Mouse (Mus musculus) ES-E14 (cell line): Measurements from ENCODE around the gene Rab14. TPM values are rescaled to one million over a fixed set of nuclear protein-coding genes. Genes with fewer than 3 reads are reported as not detected.

Source experiments
- DNase-seq: peaks from one replicate; pipeline ENCODE4 v3.0.0-alpha.2; 2013; ENCODE audit warnings: low read depth, low spot score
- H3K27ac ChIP-seq: 2 replicates; pipeline ENCODE4 v1.5.1; 2012; ENCODE audit warnings: low read depth, mild to moderate bottlenecking, low read length, moderate library complexity, mixed read lengths; ENCODE audit not compliant: poor library complexity, insufficient read depth, severe bottlenecking
- H3K36me3 ChIP-seq: 2 replicates; pipeline ENCODE4 v1.6.1; 2012; ENCODE audit warnings: mild to moderate bottlenecking, low read length, moderate library complexity, mixed read lengths; ENCODE audit not compliant: control insufficient read depth, poor library complexity, insufficient read depth, severe bottlenecking
- H3K4me1 ChIP-seq, 2 experiments: fragments of 150-350 bp in 1 of 2; sonication (generic) in 1 of 2; 2 replicates each; pipeline ENCODE4 v1.6.1; 2012; ENCODE audit warnings: low read length in 2 of 2, mild to moderate bottlenecking in 1 of 2, mixed read lengths in 1 of 2; ENCODE audit not compliant: control insufficient read depth in 2 of 2, insufficient read depth in 2 of 2, poor library complexity in 1 of 2
- H3K4me3 ChIP-seq, 2 experiments: fragments of 150-350 bp in 1 of 2; sonication (generic) in 1 of 2; 2 replicates each; pipeline ENCODE4 v1.5.1; 2012; ENCODE audit warnings: low read length in 2 of 2, low read depth in 1 of 2, mild to moderate bottlenecking in 1 of 2, mixed read lengths in 1 of 2; ENCODE audit not compliant: insufficient read depth in 1 of 2, poor library complexity in 1 of 2, severe bottlenecking in 1 of 2
- H3K9ac ChIP-seq: 2 replicates; pipeline ENCODE4 v1.6.1; 2012; ENCODE audit warnings: low read depth, mild to moderate bottlenecking, low read length, mixed read lengths; ENCODE audit not compliant: poor library complexity, insufficient read depth, severe bottlenecking
- H3K9me3 ChIP-seq: fragments of 150-350 bp; sonication (generic); 2 replicates; pipeline ENCODE4 v1.6.1; 2012; ENCODE audit warnings: low read depth, mild to moderate bottlenecking, low read length; ENCODE audit not compliant: control insufficient read depth, insufficient read depth
- CHD2 ChIP-seq: IDR thresholded peaks from 2 replicates; pipeline ENCODE4 v1.6.1; 2014; ENCODE audit warnings: mild to moderate bottlenecking, low read depth, low read length, inconsistent platforms
- HCFC1 ChIP-seq: IDR thresholded peaks from 2 replicates; pipeline ENCODE4 v1.6.1; 2012; ENCODE audit warnings: low read length, inconsistent platforms, borderline replicate concordance; ENCODE audit not compliant: insufficient read depth
- MAFK ChIP-seq: IDR thresholded peaks from 2 replicates; pipeline ENCODE4 v1.6.1; 2014; ENCODE audit warnings: mild to moderate bottlenecking, low read depth, low read length, inconsistent platforms; ENCODE audit not compliant: insufficient read depth
- ZC3H11A ChIP-seq: IDR thresholded peaks from 2 replicates; pipeline ENCODE4 v1.6.1; 2012; ENCODE audit warnings: low read depth, mild to moderate bottlenecking, inconsistent platforms, low read length, borderline replicate concordance
- ZNF384 ChIP-seq: IDR thresholded peaks from 2 replicates; pipeline ENCODE4 v1.6.1; 2012; ENCODE audit warnings: low read depth, low read length, inconsistent platforms
- in situ Hi-C, 2 experiments: fragments of 600-800 bp; cut with MboI; formaldehyde crosslinking; loops; one replicate each; pipeline ENCODE4 v1.15.1; 2025; ENCODE audit warnings: low sequenced_read_pairs in 2 of 2, inconsistent platforms in 1 of 2; ENCODE audit not compliant: unreplicated experiment in 2 of 2
- total RNA-seq: library from RNA; depleted of rRNA; stranded (reverse); fragments of 300-350 nt; gene quantifications from 2 replicates; pipeline ENCODE4 v1.2.3, GENCODE M21; 2012; rRNA removed

Gene Rab14
- total RNA-seq, 1 experiment = 39.5 TPM

DNA sequence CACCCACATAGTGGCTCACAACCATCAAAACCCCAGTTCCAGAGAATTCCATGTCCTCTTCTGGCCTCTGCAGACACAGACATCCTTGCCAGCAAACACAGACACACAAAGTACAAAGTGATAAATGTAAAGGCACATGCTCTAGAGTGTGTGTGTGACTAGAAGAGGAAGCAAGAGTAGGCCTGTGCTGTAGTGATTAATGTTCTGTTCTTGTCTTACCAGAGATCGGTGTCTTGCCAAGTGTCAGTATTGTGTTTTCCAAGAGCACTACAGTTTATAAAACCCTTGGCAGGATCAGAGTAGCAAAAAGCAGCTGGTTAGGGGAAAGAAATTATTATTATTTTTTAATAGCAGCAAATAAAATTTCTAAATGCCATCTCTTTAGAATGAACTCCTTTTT is 62.3 kb downstream of the Rab14 start:
- no peak overlapping the region for H3K27ac ChIP-seq
- peaks cover 4% of the 10 kb centered on the region for H3K36me3 ChIP-seq
- no peak for DNase-seq
- in situ Hi-C loops = no loop called here
- no peak overlapping the region for H3K9ac ChIP-seq
- no peaks in the 10 kb centered on the region for H3K4me1 ChIP-seq
- H3K9me3 ChIP-seq = no peaks in the 10 kb centered on the region
- TF ChIP-seq ZNF384 (no peak), HCFC1 (no peak), MAFK (no peak), CHD2 (no peak), ZC3H11A (no peak)
- no peak overlapping the region for H3K4me3 ChIP-seq

DNA sequence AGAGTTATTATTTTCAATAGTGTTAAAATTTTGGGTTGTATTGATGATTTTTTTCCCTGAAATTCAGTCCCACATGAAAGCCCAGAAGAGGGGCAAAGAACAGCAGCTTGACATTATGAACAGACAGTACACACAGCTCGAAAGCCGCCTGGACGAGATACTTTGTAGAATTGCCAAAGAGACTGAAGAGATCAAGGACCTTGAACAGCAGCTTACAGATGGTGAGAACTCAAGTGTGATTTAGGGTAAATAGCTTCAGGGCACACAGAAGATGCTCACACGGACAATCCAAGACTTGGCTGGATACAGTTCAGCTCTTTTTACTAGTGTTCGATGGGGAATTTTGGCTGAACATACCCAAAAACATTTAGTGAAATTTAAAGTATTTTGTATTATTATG is 67.0 kb downstream of the Rab14 start:
- H3K9ac ChIP-seq = no peak overlapping the region
- H3K4me3 ChIP-seq = no peak overlapping the region
- H3K36me3 ChIP-seq = no peaks in the 10 kb centered on the region; the same call in none of the 2 replicates
- H3K27ac ChIP-seq = no peak overlapping the region
- no peaks in the 10 kb centered on the region for H3K4me1 ChIP-seq
- H3K9me3 ChIP-seq = no peaks in the 10 kb centered on the region
- in situ Hi-C loops = no loop called here
- TF ChIP-seq HCFC1 (no peak), ZC3H11A (no peak), ZNF384 (no peak), MAFK (no peak), CHD2 (no peak)
- no peak for DNase-seq

- Histone ChIP-seq H3K4me3 (peak overlapping the region; percentile 79 to 80), H3K9me3 (no peaks in the 10 kb centered on the region), H3K4me1 (no peaks in the 10 kb centered on the region), H3K36me3 (no peaks in the 10 kb centered on the region; the same call in none of the 2 replicates), H3K9ac (peak overlapping the region; percentile 59), H3K27ac (no peak overlapping the region)
- TF ChIP-seq HCFC1 = no peak
- no peak for TF ChIP-seq ZNF384
- no peak for TF ChIP-seq CHD2
- in situ Hi-C loops = no loop called here
- no peak for DNase-seq
These were observed 68.3 kb downstream of the Rab14 start for GRCm38 (mm10) chr2:35132662-35133055.

DNA sequence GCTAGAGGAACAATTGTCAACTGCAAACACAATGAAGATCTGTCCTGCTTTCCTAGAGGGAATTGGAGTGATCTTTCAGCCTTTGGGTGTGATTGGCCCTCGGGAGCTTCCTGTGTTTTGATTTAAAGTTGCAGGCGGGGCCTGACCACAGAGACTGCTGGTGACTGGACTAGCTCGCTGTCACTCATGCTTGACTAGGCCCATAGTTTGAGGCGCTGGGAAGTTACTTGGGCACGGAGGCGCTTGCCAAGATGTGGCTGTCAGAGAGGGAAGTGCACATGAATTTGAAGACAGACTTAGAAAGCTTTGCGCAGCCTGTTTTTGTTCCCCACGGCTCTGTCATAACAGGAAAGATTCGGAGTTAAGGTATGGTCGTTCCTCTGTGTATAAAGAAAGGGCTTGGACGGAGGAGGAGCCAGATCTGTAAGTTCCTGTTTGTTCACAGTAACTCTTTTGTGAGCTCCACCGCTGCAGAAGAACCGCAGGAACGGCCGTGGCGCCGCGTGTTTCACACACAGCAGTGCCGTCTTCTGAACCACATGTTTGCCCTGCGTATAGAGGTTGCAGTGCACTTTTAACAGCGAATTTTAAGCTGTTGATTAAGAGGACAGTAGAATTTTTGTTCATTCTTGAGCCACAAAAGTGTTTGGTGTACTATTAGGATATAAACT is 68.8 kb downstream of the Rab14 start:
- H3K4me3 ChIP-seq = peak overlapping the region; percentile 79 to 80
- peak overlapping the region; percentile 59 for H3K9ac ChIP-seq
- in situ Hi-C loops = no loop called here
- H3K4me1 ChIP-seq = no peaks in the 10 kb centered on the region
- H3K9me3 ChIP-seq = no peaks in the 10 kb centered on the region
- TF ChIP-seq MAFK (no peak), CHD2 (peak; percentile 79)
- no peaks in the 10 kb centered on the region; the same call in 1 of the 2 replicates for H3K36me3 ChIP-seq
- no peak overlapping the region for H3K27ac ChIP-seq
- peak; percentile 95 for DNase-seq

- in situ Hi-C loops = no loop called here
- DNase-seq = no peak
- Histone ChIP-seq H3K4me1 (no peaks in the 10 kb centered on the region), H3K36me3 (no peaks in the 10 kb centered on the region; the same call in 1 of the 2 replicates), H3K9ac (no peak overlapping the region), H3K27ac (no peak overlapping the region), H3K4me3 (0 out of 4 replicates have a peak overlapping the region, but pooled peaks of 1 of the 2 experiments have one; percentile 3), H3K9me3 (no peaks in the 10 kb centered on the region)
- TF ChIP-seq CHD2 = no peak
- no peak for TF ChIP-seq HCFC1
- TF ChIP-seq ZNF384 = no peak
- TF ChIP-seq MAFK = no peak
- no peak for TF ChIP-seq ZC3H11A
These were observed 69.4 kb downstream of the Rab14 start for GRCm38 (mm10) chr2:35131491-35131890.

Other genes with a start within 250 kb of the Rab14 start
- 1.2 and 1.3 TPM in 2 replicates for gene Traf1, start 239.3 kb downstream of the Rab14 start, total RNA-seq
- gene Hc, start 139.7 kb downstream of the Rab14 start, total RNA-seq = 0.11 and 0.45 TPM in 2 replicates
- 0.58 and 1.2 TPM in 2 replicates for gene AI182371, start 99.6 kb downstream of the Rab14 start, total RNA-seq
- 22.3 and 26.7 TPM in 2 replicates for gene Cntrl, start 91.6 kb downstream of the Rab14 start, total RNA-seq
- 78.2 and 165 TPM in 2 replicates for gene Gsn, start 55.3 kb upstream of the Rab14 start, total RNA-seq
- 11.6 and 18.1 TPM in 2 replicates for gene Stom, start 135.9 kb upstream of the Rab14 start, total RNA-seq
- gene 4930568D16Rik, start 166.6 kb upstream of the Rab14 start, total RNA-seq = not detected in 2 replicates
- gene 4930402F06Rik, start 196.1 kb upstream of the Rab14 start, total RNA-seq = not detected in 2 replicates